In the genomic region with DNA sequence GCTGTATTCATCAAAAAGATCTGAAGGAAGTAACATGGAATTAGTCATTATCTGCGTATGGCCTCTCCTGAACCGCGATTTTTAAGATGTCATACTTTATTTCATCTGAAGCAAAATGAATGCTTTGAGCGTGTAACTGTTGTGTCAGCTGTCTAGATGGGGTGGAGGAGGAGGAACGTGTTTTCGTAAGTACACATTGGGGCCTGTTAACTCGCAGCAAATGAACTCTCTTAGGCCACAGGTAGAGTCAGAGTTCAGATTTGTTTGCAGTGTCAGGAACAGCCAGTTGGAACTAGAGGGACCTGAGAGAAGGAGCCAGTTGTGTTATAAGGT, we compare ENCODE assay signal across 8 mouse cellular contexts. TPM values are rescaled to one million over a fixed set of nuclear protein-coding genes. Genes with fewer than 3 reads are reported as not detected.
DNase-seq lines count a peak whose midpoint lies in the region; ATAC-seq lines count a peak whose summit lies in the region.

No protein-coding gene starts in this region.

- 10% methylated on average over 7 of the region's 7 CpGs for WGBS in forebrain, embryonic 10.5 days
- WGBS in kidney, embryonic 15.5 days = 9% methylated on average over 7 of the region's 7 CpGs
- 4% methylated on average over 7 of the region's 7 CpGs for WGBS in midbrain, embryonic 14.5 days

- peak overlapping the region; percentile 94 for H3K4me2 ChIP-seq in kidney, embryonic 15.5 days
- peak overlapping the region; percentile 73 for H3K4me2 ChIP-seq in midbrain, embryonic 14.5 days (ENCODE audit: low read length)

- peak overlapping the region; percentile 73; the same call in 1 of the 2 replicates for H3K9ac ChIP-seq in kidney, embryonic 15.5 days
- peak overlapping the region; percentile 81 for H3K9ac ChIP-seq in midbrain, embryonic 14.5 days (replicated peaks; ENCODE audit: low read length)

- DNase-seq in heart, adult 11 months = peak; percentile 87
- no peak for DNase-seq in heart, adult 9 months (ENCODE audit: low spot score in 2 of 2)
- DNase-seq in ES-CJ7 (ENCODE audit: low read depth, low spot score) = peak; percentile 22
- DNase-seq in forebrain, embryonic 10.5 days (ENCODE audit: extremely low spot score, low spot score) = no peak
- DNase-seq in midbrain, embryonic 14.5 days = peak; percentile 22
- no peak for DNase-seq in right cerebral cortex, postnatal 10 days (ENCODE audit: low spot score in 2 of 2)
- DNase-seq in spleen, postnatal 36 days (ENCODE audit: low spot score in 2 of 2) = no peak

- H3K27ac ChIP-seq in forebrain, embryonic 10.5 days = peak overlapping the region; percentile 97
- no peak overlapping the region for H3K27ac ChIP-seq in kidney, embryonic 15.5 days
- no peak overlapping the region; the same call in 1 of the 2 replicates for H3K27ac ChIP-seq in midbrain, embryonic 14.5 days (replicated peaks; ENCODE audit: low read depth, low read length)

- no peaks in the 10 kb centered on the region for H3K9me3 ChIP-seq in forebrain, embryonic 10.5 days
- H3K9me3 ChIP-seq in kidney, embryonic 15.5 days (replicated peaks) = no peaks in the 10 kb centered on the region
- no peaks in the 10 kb centered on the region for H3K9me3 ChIP-seq in midbrain, embryonic 14.5 days (ENCODE audit: control insufficient read depth, low read length)

- H3K36me3 ChIP-seq in forebrain, embryonic 10.5 days (replicated peaks) = no peaks in the 10 kb centered on the region
- H3K36me3 ChIP-seq in kidney, embryonic 15.5 days = no peaks in the 10 kb centered on the region
- H3K36me3 ChIP-seq in midbrain, embryonic 14.5 days (ENCODE audit: control insufficient read depth, insufficient read depth, low read length) = no peaks in the 10 kb centered on the region

- peaks cover 15% of the 10 kb centered on the region for H3K27me3 ChIP-seq in forebrain, embryonic 10.5 days (ENCODE audit: poor library complexity, severe bottlenecking)
- H3K27me3 ChIP-seq in kidney, embryonic 15.5 days = peaks cover 13% of the 10 kb centered on the region
- no peaks in the 10 kb centered on the region for H3K27me3 ChIP-seq in midbrain, embryonic 14.5 days (ENCODE audit: control insufficient read depth, insufficient read depth, low read length)

- peaks cover 32% of the 10 kb centered on the region for H3K4me1 ChIP-seq in forebrain, embryonic 10.5 days
- H3K4me1 ChIP-seq in kidney, embryonic 15.5 days = peaks cover 13% of the 10 kb centered on the region
- peaks cover 9% of the 10 kb centered on the region; the same call in 1 of the 2 replicates for H3K4me1 ChIP-seq in midbrain, embryonic 14.5 days (ENCODE audit: control insufficient read depth, insufficient read depth, low read length)

- peak overlapping the region; percentile 94 for H3K4me3 ChIP-seq in forebrain, embryonic 10.5 days
- peak overlapping the region; percentile 93 for H3K4me3 ChIP-seq in kidney, embryonic 15.5 days (replicated peaks)
- peak overlapping the region; percentile 89 for H3K4me3 ChIP-seq in midbrain, embryonic 14.5 days (replicated peaks; ENCODE audit: low read depth, low read length)

- no peak for ATAC-seq in kidney, embryonic 15.5 days (replicated peaks; ENCODE audit: low FRiP score)
- no peak for ATAC-seq in midbrain, embryonic 14.5 days (ENCODE audit: low FRiP score, low TSS enrichment)

RNA-seq across cellular contexts. Expression of a gene that starts 2.3 kb away (rescaled TPM):
- polyA plus RNA-seq in forebrain, embryonic 10.5 days (2016; fragmentation: Nextera tagmentation; extraction: Ambion mirVana) = 22.6 and 23.6 TPM in 2 replicates
- polyA plus RNA-seq in kidney, embryonic 15.5 days (2015; fragmentation: Nextera tagmentation; extraction: Ambion mirVana) = 14.7 and 15.0 TPM in 2 replicates
- polyA plus RNA-seq in midbrain, embryonic 14.5 days (2014; fragmentation: Nextera tagmentation; extraction: Ambion mirVana) = 17.0 and 20.9 TPM in 2 replicates

Comparison
In these comparisons a context has a peak if more than half of its experiments do, and no peak if none do; other contexts are left out.
1. DNase-seq: peak in heart, adult 11 months (single experiment), ES-CJ7 (single experiment) and midbrain, embryonic 14.5 days (single experiment); none in heart, adult 9 months (0 of 2), forebrain, embryonic 10.5 days (single experiment), right cerebral cortex, postnatal 10 days (0 of 2) and spleen, postnatal 36 days (0 of 2).
2. Peak in every context shown above with its lines, with median percentiles within 50 percentile points of each other: H3K4me3 ChIP-seq.